Mouse (Mus musculus): ENCODE measurements at regions not wholly inside any gene's neighbourhood (a gene's known extent, or its start where the extent isn't known, plus 50 kb on each side); places are given as distances from the start of the nearest gene placed in this dataset.

GRCm38 (mm10) chr6:31169343-31169742 is 210.5 kb upstream of the Klf14 start:
- no peak overlapping the region for H3K27ac ChIP-seq
- peaks cover 3% of the 10 kb centered on the region; the same call in 1 of the 2 replicates for H3K4me1 ChIP-seq
- whole genome bisulfite sequencing: 87% methylated on average over 9 of the region's 9 CpGs
- no peaks in the 10 kb centered on the region for H3K27me3 ChIP-seq (ENCODE audit: poor library complexity, severe bottlenecking)
- no peaks in the 10 kb centered on the region for H3K9me3 ChIP-seq
- no peak for DNase-seq (ENCODE audit: extremely low spot score, low spot score)
- no peak overlapping the region for H3K4me3 ChIP-seq
- H3K36me3 ChIP-seq (replicated peaks): no peaks in the 10 kb centered on the region

GRCm38 (mm10) chr6:31169868-31170600 is 211.2 kb upstream of the Klf14 start:
- H3K27me3 ChIP-seq (ENCODE audit: poor library complexity, severe bottlenecking): no peaks in the 10 kb centered on the region
- H3K36me3 ChIP-seq (replicated peaks): no peaks in the 10 kb centered on the region
- DNase-seq (ENCODE audit: extremely low spot score, low spot score): no peak
- no peak overlapping the region for H3K27ac ChIP-seq
- peaks cover 3% of the 10 kb centered on the region; the same call in 1 of the 2 replicates for H3K4me1 ChIP-seq
- no peak overlapping the region for H3K4me3 ChIP-seq
- H3K9me3 ChIP-seq: no peaks in the 10 kb centered on the region
- WGBS: 70% methylated on average over 9 of the region's 9 CpGs

DNA sequence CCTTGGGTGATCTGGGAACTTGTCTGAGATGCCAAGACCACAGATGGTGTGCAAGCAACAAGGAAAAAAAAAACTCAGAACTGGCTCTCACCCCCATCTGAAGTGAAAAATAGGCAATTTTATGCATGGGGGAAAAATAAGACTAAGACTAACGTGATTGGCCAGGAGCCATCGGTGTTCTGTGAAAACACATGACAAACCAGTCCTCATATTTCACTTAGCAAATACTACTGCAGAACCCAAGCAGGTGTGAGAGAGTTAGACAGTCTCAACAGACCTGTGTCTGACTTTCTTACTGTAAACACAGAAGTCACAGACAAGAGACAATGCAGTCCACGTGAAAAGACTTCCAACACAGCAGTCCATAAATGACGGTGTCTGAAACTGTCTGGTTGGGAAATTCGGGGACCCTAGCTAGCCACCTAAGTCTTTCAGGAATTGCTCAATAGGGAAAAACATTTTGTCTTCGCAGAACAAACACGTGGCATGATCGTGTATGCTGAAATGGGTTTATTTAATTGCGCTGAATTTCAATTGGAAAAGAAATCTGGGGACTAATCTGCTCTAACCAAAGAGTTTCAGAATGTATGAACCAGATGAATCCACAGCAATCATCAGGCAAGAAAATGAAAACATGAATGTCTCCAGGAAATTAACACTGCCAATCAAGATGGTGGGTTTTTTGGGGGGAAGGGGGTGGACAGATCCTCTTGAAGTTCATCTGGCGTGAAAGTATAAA is 213.1 kb upstream of the Klf14 start:
- Histone ChIP-seq H3K27ac (no peak overlapping the region), H3K4me3 (no peak overlapping the region), H3K9me3 (no peaks in the 10 kb centered on the region), H3K27me3 (ENCODE audit: poor library complexity, severe bottlenecking) (no peaks in the 10 kb centered on the region), H3K36me3 (replicated peaks) (no peaks in the 10 kb centered on the region), H3K4me1 (no peaks in the 10 kb centered on the region)
- WGBS: 93% methylated on average over 10 of the region's 10 CpGs
- no peak for DNase-seq (ENCODE audit: extremely low spot score, low spot score)

DNA sequence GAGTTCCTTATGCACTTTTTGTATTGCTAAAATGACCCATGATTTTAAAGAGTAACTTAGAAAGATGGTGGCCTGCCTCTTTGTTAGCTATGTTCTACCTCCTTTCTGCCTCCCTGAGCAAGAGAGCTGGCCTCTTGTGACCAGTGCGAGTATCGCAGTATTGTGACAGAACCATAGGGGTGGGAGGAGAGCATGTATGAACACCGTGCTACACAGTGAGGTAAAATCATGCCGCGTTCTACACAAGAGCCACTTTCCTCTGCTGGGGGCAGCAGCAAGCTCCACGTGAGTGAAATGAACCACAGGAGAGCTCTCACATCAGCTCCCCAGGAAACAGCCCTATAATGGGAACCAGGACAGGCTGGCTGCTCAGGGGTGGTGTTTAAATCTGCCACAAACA is 216.9 kb upstream of the Klf14 start:
- Histone ChIP-seq H3K27ac (no peak overlapping the region), H3K4me1 (no peaks in the 10 kb centered on the region), H3K36me3 (replicated peaks) (no peaks in the 10 kb centered on the region), H3K9me3 (no peaks in the 10 kb centered on the region), H3K27me3 (ENCODE audit: poor library complexity, severe bottlenecking) (no peaks in the 10 kb centered on the region), H3K4me3 (no peak overlapping the region)
- WGBS: 76% methylated on average over 6 of the region's 6 CpGs
- no peak for DNase-seq (ENCODE audit: extremely low spot score, low spot score)

DNA sequence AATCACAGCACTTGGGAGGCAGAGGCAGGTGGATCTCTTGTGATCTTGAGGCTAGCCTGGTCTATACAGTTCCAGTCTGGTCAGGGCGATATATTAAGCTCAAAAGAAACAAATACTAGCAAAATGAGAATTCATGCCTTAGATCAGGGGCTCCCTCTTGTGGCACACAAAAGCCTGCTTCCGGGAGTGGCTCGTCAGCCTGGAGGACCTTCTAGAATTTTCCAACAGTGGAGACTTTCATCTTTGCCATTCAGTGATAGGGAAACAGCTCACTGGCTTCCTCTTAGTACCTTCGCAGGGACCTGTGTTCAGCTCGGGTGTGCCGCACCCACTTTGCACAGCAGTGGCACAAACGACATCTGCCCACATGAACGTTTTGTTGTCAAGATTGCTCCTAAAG is 217.5 kb upstream of the Klf14 start:
- WGBS: 88% methylated on average over 8 of the region's 8 CpGs
- H3K27me3 ChIP-seq (ENCODE audit: poor library complexity, severe bottlenecking): no peaks in the 10 kb centered on the region
- H3K9me3 ChIP-seq: no peaks in the 10 kb centered on the region
- H3K4me3 ChIP-seq: no peak overlapping the region
- no peaks in the 10 kb centered on the region for H3K4me1 ChIP-seq
- H3K27ac ChIP-seq: no peak overlapping the region
- DNase-seq (ENCODE audit: extremely low spot score, low spot score): no peak
- H3K36me3 ChIP-seq (replicated peaks): no peaks in the 10 kb centered on the region

GRCm38 (mm10) chr6:31176831-31177230 is 218.0 kb upstream of the Klf14 start:
- 89% methylated on average over 1 of the region's 1 CpGs for WGBS
- H3K4me3 ChIP-seq: no peak overlapping the region
- H3K27me3 ChIP-seq (ENCODE audit: poor library complexity, severe bottlenecking): no peaks in the 10 kb centered on the region

GRCm38 (mm10) chr6:31178201-31178880 is 219.5 kb upstream of the Klf14 start:
- Histone ChIP-seq H3K36me3 (replicated peaks) (no peaks in the 10 kb centered on the region), H3K27ac (no peak overlapping the region), H3K27me3 (ENCODE audit: poor library complexity, severe bottlenecking) (no peaks in the 10 kb centered on the region), H3K4me1 (no peaks in the 10 kb centered on the region), H3K9me3 (no peaks in the 10 kb centered on the region), H3K4me3 (no peak overlapping the region)
- DNase-seq (ENCODE audit: extremely low spot score, low spot score): no peak
- WGBS: 86% methylated on average over 8 of the region's 8 CpGs

More at GRCm38 (mm10) chr6:31176831-31177230, 218.0 kb upstream of the Klf14 start:
- no peak overlapping the region for H3K27ac ChIP-seq
- no peaks in the 10 kb centered on the region for H3K9me3 ChIP-seq
- no peaks in the 10 kb centered on the region for H3K36me3 ChIP-seq (replicated peaks)
- no peak for DNase-seq (ENCODE audit: extremely low spot score, low spot score)
- H3K4me1 ChIP-seq: no peaks in the 10 kb centered on the region

DNA sequence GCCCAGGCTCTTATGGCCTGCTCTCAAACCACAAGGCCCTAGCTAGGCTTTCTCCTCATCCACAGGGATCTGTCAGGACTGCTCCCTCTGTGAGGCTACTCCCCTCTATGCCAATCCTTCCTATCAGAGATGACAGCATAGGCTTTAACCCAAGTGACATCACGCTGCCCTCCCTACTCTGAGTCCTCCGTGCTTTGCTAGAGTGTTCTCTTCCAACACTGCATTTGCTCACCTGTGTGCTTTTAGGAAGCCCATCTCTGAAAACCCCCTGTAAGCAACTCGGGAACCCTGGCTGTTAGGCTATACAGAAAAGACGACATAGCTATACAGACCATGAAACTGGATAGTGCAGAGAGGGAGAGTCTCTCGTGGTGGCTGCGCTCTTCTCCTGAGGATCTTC is 216.3 kb upstream of the Mkln1 start:
- Histone ChIP-seq H3K27me3 (ENCODE audit: poor library complexity, severe bottlenecking) (no peaks in the 10 kb centered on the region), H3K4me1 (no peaks in the 10 kb centered on the region), H3K27ac (no peak overlapping the region), H3K9me3 (no peaks in the 10 kb centered on the region), H3K36me3 (replicated peaks) (no peaks in the 10 kb centered on the region), H3K4me3 (no peak overlapping the region)
- no peak for DNase-seq (ENCODE audit: extremely low spot score, low spot score)
- WGBS: 90% methylated on average over 6 of the region's 6 CpGs

DNA sequence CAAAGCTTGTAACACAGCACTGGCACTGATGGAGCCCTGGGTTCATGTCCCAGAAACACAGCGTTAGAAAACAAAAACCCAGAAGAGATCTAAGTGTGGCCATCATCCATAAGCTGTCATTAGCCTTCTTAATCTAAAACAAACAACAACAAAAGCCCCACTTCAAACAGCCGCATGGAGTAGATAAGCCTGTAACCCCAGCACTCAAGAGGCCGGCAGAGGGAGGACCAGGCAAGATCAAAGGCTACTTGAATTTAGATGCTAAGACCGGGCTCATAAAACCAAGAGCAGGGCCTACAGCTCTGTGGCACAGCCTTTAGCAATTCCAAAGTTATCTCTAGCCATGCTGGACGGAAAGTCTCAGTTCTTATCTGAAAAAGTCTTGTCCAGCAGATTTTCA is 215.4 kb upstream of the Mkln1 start:
- Histone ChIP-seq H3K4me1 (no peaks in the 10 kb centered on the region), H3K27me3 (ENCODE audit: poor library complexity, severe bottlenecking) (no peaks in the 10 kb centered on the region), H3K9me3 (no peaks in the 10 kb centered on the region), H3K36me3 (replicated peaks) (no peaks in the 10 kb centered on the region), H3K4me3 (no peak overlapping the region), H3K27ac (no peak overlapping the region)
- WGBS: 49% methylated on average over 5 of the region's 5 CpGs
- no peak for DNase-seq (ENCODE audit: extremely low spot score, low spot score)

DNA sequence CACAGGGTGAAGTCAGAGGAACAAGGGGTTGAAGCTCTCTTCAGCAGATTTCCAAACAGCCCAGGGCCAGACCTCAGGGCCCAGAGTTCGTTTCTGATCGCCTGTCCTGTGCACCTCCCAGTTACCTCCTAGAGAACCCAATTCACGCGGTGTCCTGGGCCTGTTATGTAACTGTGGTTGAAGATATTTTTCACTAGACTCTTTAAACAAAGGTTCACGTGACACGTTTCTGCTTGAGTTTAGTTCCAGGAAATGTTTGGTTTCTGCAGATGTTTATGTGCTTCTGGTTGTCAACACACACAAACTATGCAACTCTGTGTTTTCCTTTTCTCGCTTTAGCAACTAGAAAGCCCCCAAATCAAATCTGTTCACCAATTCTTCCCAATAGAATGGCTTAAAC is 214.0 kb upstream of the Mkln1 start:
- H3K27me3 ChIP-seq (ENCODE audit: poor library complexity, severe bottlenecking): no peaks in the 10 kb centered on the region
- no peak overlapping the region for H3K27ac ChIP-seq
- WGBS: 87% methylated on average over 7 of the region's 7 CpGs
- H3K4me3 ChIP-seq: no peak overlapping the region
- H3K36me3 ChIP-seq (replicated peaks): no peaks in the 10 kb centered on the region
- no peak for DNase-seq (ENCODE audit: extremely low spot score, low spot score)
- H3K9me3 ChIP-seq: no peaks in the 10 kb centered on the region
- H3K4me1 ChIP-seq: peaks cover 1% of the 10 kb centered on the region; the same call in 1 of the 2 replicates

GRCm38 (mm10) chr6:31185151-31185550 is 213.4 kb upstream of the Mkln1 start:
- no peaks in the 10 kb centered on the region for H3K9me3 ChIP-seq
- no peaks in the 10 kb centered on the region for H3K36me3 ChIP-seq (replicated peaks)
- H3K4me1 ChIP-seq: peaks cover 3% of the 10 kb centered on the region; the same call in 1 of the 2 replicates
- no peak overlapping the region for H3K4me3 ChIP-seq
- H3K27me3 ChIP-seq (ENCODE audit: poor library complexity, severe bottlenecking): no peaks in the 10 kb centered on the region
- DNase-seq (ENCODE audit: extremely low spot score, low spot score): no peak
- no peak overlapping the region for H3K27ac ChIP-seq
- WGBS: 86% methylated on average over 2 of the region's 2 CpGs

DNA sequence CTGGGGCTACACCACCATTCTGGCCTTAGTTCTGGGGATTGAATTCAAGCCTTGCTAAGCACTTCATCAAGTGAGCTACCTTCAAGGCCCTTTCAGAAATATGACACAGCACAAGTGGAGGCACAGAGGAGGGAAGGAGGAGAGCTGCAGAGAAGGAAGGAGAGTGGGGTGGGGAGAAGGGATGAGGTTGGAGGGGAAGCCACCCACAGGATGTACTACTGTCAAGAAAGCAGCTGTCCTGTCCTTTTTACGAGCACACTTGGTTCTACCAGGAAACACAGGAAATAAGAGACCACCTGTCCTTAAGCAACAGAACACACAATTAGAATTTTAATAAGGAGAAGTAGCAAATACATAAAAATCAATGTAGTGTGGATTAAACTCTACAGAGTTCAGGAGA is 210.5 kb upstream of the Mkln1 start:
- no peaks in the 10 kb centered on the region for H3K27me3 ChIP-seq (ENCODE audit: poor library complexity, severe bottlenecking)
- DNase-seq (ENCODE audit: extremely low spot score, low spot score): no peak
- no peak overlapping the region for H3K4me3 ChIP-seq
- no peaks in the 10 kb centered on the region for H3K36me3 ChIP-seq (replicated peaks)
- no peaks in the 10 kb centered on the region for H3K9me3 ChIP-seq
- WGBS: 86% methylated on average over 1 of the region's 1 CpGs
- no peak overlapping the region for H3K27ac ChIP-seq
- peaks cover 3% of the 10 kb centered on the region; the same call in 1 of the 2 replicates for H3K4me1 ChIP-seq

DNA sequence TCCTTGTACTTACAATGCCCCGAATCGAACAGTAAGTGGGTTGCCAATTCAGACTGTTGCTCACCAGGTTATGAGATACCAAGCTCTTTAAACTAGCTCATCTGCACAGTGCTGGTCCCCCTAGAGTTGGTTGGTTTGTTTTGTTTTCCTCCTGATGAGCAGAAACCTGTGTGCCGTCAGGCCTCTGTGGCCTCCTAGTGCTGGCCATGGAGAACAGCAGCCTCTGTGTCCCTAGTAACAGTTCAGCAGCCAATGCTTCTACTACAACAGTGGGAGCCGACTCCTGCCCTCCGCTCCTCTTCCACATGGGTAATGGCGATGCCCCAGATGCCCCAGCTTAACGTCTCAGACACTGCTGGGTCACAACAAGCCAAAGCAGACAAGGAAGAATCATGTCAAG is 209.5 kb upstream of the Mkln1 start:
- no peak overlapping the region for H3K27ac ChIP-seq
- H3K4me3 ChIP-seq: no peak overlapping the region
- DNase-seq (ENCODE audit: extremely low spot score, low spot score): peak; percentile 18
- WGBS: 63% methylated on average over 7 of the region's 7 CpGs
- H3K9me3 ChIP-seq: no peaks in the 10 kb centered on the region
- no peaks in the 10 kb centered on the region for H3K36me3 ChIP-seq (replicated peaks)
- no peaks in the 10 kb centered on the region for H3K27me3 ChIP-seq (ENCODE audit: poor library complexity, severe bottlenecking)
- peaks cover 3% of the 10 kb centered on the region; the same call in 1 of the 2 replicates for H3K4me1 ChIP-seq

Measured in forebrain, embryonic 10.5 days (tissue).